Mouse (Mus musculus) forebrain, embryonic 16.5 days (tissue): ENCODE results near the gene Rwdd4a. TPM values are rescaled to one million over a fixed set of nuclear protein-coding genes. Genes with fewer than 3 reads are reported as not detected.

Source experiments
- ATAC-seq: fragments of 200-750 bp; cut with Nextera tagmentation; 2 replicates; pipeline ENCODE4 v1.8.0; 2017; ENCODE audit warnings: mild to moderate bottlenecking, moderate library complexity
- H3K27ac ChIP-seq: fragments of 300-500 bp; sonication (generic); 2 replicates; pipeline ENCODE4 v1.5.1; 2014; ENCODE audit warnings: low read length, control low read depth
- H3K27me3 ChIP-seq: fragments of 300-500 bp; sonication (generic); replicated peaks from 2 replicates; pipeline ENCODE4 v1.6.1; 2014; ENCODE audit warnings: low read length; ENCODE audit not compliant: control insufficient read depth, insufficient read depth
- H3K36me3 ChIP-seq: fragments of 300-500 bp; sonication (generic); 2 replicates; pipeline ENCODE4 v1.6.1; 2014; ENCODE audit not compliant: control insufficient read depth, insufficient read depth
- H3K4me1 ChIP-seq: fragments of 300-500 bp; sonication (generic); replicated peaks from 2 replicates; pipeline ENCODE4 v1.6.1; 2014; ENCODE audit warnings: low read length; ENCODE audit not compliant: control insufficient read depth, insufficient read depth
- H3K4me2 ChIP-seq: fragments of 300-500 bp; sonication (generic); 2 replicates; pipeline ENCODE4 v1.6.1; 2014; ENCODE audit warnings: mild to moderate bottlenecking, low read length, control low read depth
- H3K4me3 ChIP-seq: fragments of 300-500 bp; sonication (generic); replicated peaks from 2 replicates; pipeline ENCODE4 v1.5.1; 2014; ENCODE audit warnings: mild to moderate bottlenecking, low read length, control low read depth
- H3K9ac ChIP-seq: fragments of 300-500 bp; sonication (generic); replicated peaks from 2 replicates; pipeline ENCODE4 v1.6.1; 2014; ENCODE audit warnings: low read depth, low read length, control low read depth
- H3K9me3 ChIP-seq: fragments of 300-500 bp; sonication (generic); 2 replicates; pipeline ENCODE4 v1.6.1; 2016; ENCODE audit warnings: low read length; ENCODE audit not compliant: control insufficient read depth
- WGBS: fragments of 180-500 bp; shearing (Covaris S2); extraction: QIAGEN DNeasy Blood & Tissue Kit; methylation state at CpG from one replicate; pipeline ENCODE4 v1.1.7; 2014; 5-methylcytosine and 5-hydroxymethylcytosine counted together
- polyA plus RNA-seq: library from polyadenylated mRNA; unstranded; fragments of >200 nt; fragmentation: Nextera tagmentation; extraction: Ambion mirVana; gene quantifications from 2 replicates; pipeline ENCODE4 v1.2.1, GENCODE M21; 2015

The Rwdd4a gene
- polyA plus RNA-seq, 1 experiment from 2014 or later = 33.4 TPM

DNA sequence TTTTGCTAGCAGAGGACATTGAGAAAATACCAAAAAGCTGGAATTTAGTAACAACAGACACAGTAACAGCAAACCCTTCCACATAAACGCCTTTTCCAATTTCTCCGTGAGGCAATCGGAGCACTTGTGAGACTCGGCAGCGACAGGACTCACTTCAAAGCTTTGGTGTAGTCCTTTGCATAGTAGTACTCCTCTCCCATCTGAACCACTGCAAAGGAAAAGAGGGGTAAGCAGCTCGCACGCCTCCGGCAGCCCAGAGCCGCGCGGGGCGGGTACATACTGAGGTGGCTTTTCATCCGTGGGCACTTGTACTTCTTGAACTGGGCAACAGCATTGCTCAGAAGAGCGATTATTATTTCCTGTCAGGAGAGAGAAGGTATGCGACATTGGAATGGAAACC is 19.9 kb upstream of the Rwdd4a start:
- Histone ChIP-seq H3K4me3 (no peak overlapping the region), H3K4me1 (no peaks in the 10 kb centered on the region), H3K27ac (no peak overlapping the region), H3K9me3 (no peaks in the 10 kb centered on the region), H3K36me3 (peaks cover 41% of the 10 kb centered on the region), H3K9ac (no peak overlapping the region), H3K4me2 (no peak overlapping the region), H3K27me3 (no peaks in the 10 kb centered on the region)
- ATAC-seq = no peak
- 94% methylated on average over 15 of the region's 15 CpGs for WGBS

DNA sequence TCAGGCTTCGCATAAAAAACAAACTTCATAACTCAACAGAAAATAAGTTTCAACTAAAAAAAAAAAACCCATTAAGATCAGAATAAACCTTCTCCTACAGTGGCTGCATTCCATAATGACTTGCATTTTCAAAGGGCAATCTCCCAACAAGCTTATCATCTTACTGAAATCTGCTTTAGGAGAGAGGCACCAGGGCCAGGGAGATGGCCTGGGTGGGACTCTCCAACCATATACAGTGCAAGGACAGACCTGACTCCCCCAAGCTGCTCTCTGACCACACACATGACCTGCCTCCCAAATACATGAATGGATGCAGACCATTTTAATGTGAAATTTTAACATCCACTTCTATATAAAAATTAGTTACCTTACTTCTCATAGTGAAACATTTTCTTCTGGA is 5.4 kb upstream of the Rwdd4a start:
- Histone ChIP-seq H3K4me3 (no peak overlapping the region), H3K27ac (no peak overlapping the region), H3K36me3 (peaks cover 21% of the 10 kb centered on the region), H3K4me2 (no peak overlapping the region), H3K4me1 (peaks cover 11% of the 10 kb centered on the region), H3K27me3 (no peaks in the 10 kb centered on the region), H3K9me3 (no peaks in the 10 kb centered on the region), H3K9ac (no peak overlapping the region)
- 100% methylated on average over 1 of the region's 1 CpGs for WGBS
- no peak for ATAC-seq

DNA sequence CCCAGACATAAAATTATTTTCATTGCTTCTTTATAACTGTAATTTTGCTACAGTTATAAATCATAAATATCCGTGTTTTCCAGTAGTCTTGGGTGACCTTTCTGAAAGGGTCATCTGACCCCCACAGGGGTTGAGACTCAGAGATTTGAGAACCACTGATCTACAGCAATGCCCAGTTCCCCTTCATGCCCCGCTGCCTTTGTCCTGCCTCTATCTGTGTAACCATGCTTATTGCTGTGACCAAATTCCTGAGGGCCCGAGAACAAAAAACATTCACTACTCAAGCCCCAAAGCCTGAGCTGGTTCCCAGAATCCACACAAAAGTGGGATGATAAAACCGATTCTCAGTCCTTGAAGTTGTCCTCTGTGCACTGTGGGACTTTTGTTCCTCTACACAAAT is 4.9 kb downstream of the Rwdd4a start:
- Histone ChIP-seq H3K36me3 (peaks cover 12% of the 10 kb centered on the region; the same call in 1 of the 2 replicates), H3K4me1 (peaks cover 13% of the 10 kb centered on the region), H3K9me3 (no peaks in the 10 kb centered on the region), H3K9ac (no peak overlapping the region), H3K4me2 (no peak overlapping the region), H3K27me3 (no peaks in the 10 kb centered on the region), H3K4me3 (no peak overlapping the region), H3K27ac (no peak overlapping the region)
- 67% methylated on average over 4 of the region's 4 CpGs for WGBS
- ATAC-seq = no peak

DNA sequence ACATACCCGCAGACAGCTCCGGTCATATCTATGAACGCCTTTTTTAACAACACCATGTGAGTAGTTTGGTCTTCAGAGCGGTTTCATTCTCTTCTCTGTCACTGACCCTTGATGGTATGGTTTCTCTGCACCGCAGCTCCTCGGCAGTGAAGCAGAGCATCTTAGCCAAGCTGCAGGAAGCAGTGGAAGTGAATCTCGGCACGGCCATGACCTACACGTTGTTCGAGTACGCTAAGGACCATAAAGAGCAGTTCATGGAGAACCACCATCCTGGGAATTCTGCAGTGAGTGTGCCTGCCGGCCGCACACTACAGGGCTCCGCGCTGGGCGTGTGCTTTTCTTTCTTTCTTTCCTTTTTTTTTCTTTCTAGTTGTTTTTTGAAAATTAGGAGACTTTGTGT is 9.3 kb downstream of the Rwdd4a start:
- ATAC-seq = no peak
- H3K4me3 ChIP-seq = no peak overlapping the region
- 96% methylated on average over 16 of the region's 16 CpGs for WGBS
- peaks cover 37% of the 10 kb centered on the region for H3K36me3 ChIP-seq
- no peaks in the 10 kb centered on the region for H3K9me3 ChIP-seq
- H3K27me3 ChIP-seq = no peaks in the 10 kb centered on the region
- no peak overlapping the region for H3K4me2 ChIP-seq
- H3K9ac ChIP-seq = no peak overlapping the region
- no peaks in the 10 kb centered on the region for H3K4me1 ChIP-seq
- H3K27ac ChIP-seq = no peak overlapping the region

DNA sequence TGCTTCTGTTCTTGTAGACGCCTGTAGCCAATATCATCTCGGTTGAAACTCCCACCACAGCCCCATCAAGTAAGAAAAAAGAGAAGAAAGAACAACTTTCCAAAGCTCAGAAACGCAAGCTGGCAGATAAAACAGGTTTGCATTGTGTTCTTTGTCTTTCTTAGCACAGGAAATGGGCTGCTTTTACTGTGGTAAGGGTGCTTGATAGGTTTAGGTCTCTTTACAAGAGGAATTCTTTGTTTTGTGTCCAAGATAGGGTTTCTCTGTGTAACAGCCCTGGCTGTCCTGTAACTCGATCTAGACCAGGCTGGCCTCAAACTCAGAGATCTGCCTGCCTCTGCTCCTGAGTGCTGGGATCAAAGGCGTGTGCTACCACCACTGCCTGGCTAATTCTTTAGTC is 10.6 kb downstream of the Rwdd4a start:
- no peak overlapping the region for H3K9ac ChIP-seq
- H3K9me3 ChIP-seq = no peaks in the 10 kb centered on the region
- H3K36me3 ChIP-seq = peaks cover 48% of the 10 kb centered on the region
- no peaks in the 10 kb centered on the region for H3K4me1 ChIP-seq
- no peak overlapping the region for H3K27ac ChIP-seq
- H3K4me3 ChIP-seq = no peak overlapping the region
- no peak overlapping the region for H3K4me2 ChIP-seq
- 95% methylated on average over 5 of the region's 5 CpGs for WGBS
- no peaks in the 10 kb centered on the region for H3K27me3 ChIP-seq
- ATAC-seq = no peak

DNA sequence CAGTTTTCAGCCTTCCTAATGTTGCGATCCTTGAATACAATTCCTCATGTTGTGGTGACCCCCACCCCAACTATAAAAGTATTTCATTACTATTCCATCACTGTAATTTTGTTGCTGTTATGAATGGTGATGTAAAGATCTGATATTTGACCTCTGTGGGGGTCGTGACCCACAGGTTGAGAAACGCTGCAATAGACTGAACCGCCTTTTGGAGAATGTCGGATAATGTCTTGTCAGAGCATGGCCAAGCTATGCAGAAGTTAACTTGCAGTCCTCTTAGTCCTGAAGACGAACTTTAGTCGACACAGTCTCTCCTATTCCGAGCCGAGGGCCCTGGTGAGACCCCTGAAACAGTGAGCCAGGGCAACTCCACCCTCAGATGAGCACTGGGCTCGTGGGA is 13.6 kb downstream of the Rwdd4a start:
- H3K27ac ChIP-seq = no peak overlapping the region
- H3K9ac ChIP-seq = no peak overlapping the region
- no peak overlapping the region for H3K4me3 ChIP-seq
- H3K36me3 ChIP-seq = peaks cover 62% of the 10 kb centered on the region
- no peaks in the 10 kb centered on the region for H3K4me1 ChIP-seq
- no peaks in the 10 kb centered on the region for H3K27me3 ChIP-seq
- no peak overlapping the region for H3K4me2 ChIP-seq
- no peaks in the 10 kb centered on the region for H3K9me3 ChIP-seq
- WGBS = 98% methylated on average over 10 of the region's 10 CpGs
- no peak for ATAC-seq

DNA sequence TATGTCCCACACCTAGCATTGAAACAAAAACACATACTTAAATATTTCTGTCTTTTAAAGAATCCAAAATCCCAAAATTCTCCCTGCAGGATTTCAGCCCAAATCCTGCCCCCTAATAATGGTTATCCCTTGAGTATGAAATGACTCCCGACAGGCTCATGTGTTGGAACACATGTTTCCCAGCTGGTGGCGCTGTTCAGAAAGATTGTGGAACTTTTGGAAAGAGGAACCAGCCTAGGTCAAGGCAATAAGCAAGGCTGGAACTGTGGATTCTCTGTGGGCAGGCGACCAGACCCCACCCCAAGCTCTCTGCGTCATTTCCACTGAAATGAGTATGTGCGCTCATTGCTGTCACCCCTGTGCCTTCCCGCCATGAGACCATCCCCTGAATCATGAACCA is 20.1 kb downstream of the Rwdd4a start:
- H3K27me3 ChIP-seq = no peaks in the 10 kb centered on the region
- no peaks in the 10 kb centered on the region for H3K4me1 ChIP-seq
- no peak overlapping the region for H3K4me2 ChIP-seq
- H3K27ac ChIP-seq = no peak overlapping the region
- no peak for ATAC-seq
- H3K9me3 ChIP-seq = no peaks in the 10 kb centered on the region
- H3K36me3 ChIP-seq = peaks cover 28% of the 10 kb centered on the region
- H3K4me3 ChIP-seq = no peak overlapping the region
- no peak overlapping the region for H3K9ac ChIP-seq
- 86% methylated on average over 6 of the region's 6 CpGs for WGBS

DNA sequence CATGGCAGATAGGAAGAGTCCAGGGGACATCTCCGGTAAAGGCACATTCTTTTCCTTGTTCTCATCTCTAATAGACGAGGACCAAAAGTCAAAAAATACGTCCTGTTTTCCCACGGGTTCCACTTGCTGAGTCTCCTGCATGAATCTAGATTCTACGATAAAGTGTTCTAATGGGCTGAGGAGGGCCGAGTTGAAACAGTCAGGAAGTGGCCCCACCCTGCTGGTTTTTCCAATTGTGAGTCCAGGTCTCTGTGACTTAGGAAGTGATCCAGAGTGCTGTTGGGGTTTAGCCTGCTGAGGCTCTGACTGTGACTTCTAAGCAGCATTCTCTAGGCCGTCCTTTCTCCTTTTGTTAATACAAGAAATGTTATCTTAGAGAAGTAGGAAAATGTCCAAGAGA is 23.0 kb downstream of the Rwdd4a start:
- H3K9me3 ChIP-seq = no peaks in the 10 kb centered on the region
- no peaks in the 10 kb centered on the region for H3K4me1 ChIP-seq
- H3K27me3 ChIP-seq = no peaks in the 10 kb centered on the region
- H3K36me3 ChIP-seq = peaks cover 10% of the 10 kb centered on the region
- WGBS = 92% methylated on average over 7 of the region's 7 CpGs
- H3K4me2 ChIP-seq = no peak overlapping the region
- no peak overlapping the region for H3K9ac ChIP-seq
- ATAC-seq = no peak
- no peak overlapping the region for H3K27ac ChIP-seq
- H3K4me3 ChIP-seq = no peak overlapping the region

DNA sequence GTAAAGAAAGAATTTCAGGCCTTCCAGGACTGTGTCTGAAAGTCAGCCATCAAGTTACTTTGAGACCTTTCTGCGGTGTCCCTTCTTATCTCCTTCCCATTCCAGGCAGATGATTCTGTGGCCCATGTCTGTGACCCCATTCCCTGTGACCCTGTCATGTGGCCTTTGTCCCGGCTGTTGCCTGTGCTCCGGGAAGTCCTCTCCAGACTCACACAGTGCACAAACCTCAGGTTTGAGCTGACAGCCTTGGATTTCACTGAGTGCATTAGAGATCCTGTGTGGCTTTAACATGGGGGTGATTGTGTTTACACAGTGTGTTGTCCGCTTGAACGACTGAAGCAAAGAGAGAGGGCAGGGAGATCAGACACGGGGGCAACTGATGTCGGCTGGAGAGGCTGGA is 24.8 kb downstream of the Rwdd4a start:
- H3K9me3 ChIP-seq = no peaks in the 10 kb centered on the region
- no peak overlapping the region for H3K4me2 ChIP-seq

DNA sequence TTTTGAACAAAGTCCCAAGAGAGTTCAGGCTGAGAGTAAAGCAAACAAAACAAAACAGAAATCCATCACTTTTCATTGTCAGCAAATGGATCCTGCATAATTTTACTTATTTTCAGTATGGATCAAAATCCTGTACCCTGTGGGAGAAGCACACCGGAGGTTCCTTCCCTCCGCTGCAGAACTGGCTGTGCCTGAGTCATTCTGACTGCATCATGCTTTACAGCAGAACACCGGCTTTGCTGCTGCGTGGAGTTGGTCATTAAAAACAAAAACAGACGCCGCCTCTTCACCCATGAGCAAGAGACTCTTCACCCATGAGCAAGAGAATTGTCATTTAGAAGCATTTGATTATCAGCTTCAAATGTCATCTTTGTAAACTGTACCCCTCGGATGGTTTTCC is 27.3 kb downstream of the Rwdd4a start:
- Histone ChIP-seq H3K36me3 (no peaks in the 10 kb centered on the region), H3K4me1 (no peaks in the 10 kb centered on the region), H3K9ac (no peak overlapping the region), H3K27me3 (no peaks in the 10 kb centered on the region), H3K4me3 (no peak overlapping the region), H3K27ac (no peak overlapping the region), H3K9me3 (no peaks in the 10 kb centered on the region), H3K4me2 (no peak overlapping the region)
- ATAC-seq = no peak
- 94% methylated on average over 7 of the region's 7 CpGs for whole genome bisulfite sequencing

More for the DNA sequence above, 24.8 kb downstream of the Rwdd4a start:
- ATAC-seq = no peak
- Histone ChIP-seq H3K4me1 (no peaks in the 10 kb centered on the region), H3K9ac (no peak overlapping the region), H3K4me3 (no peak overlapping the region), H3K27me3 (no peaks in the 10 kb centered on the region), H3K36me3 (peaks cover 3% of the 10 kb centered on the region), H3K27ac (no peak overlapping the region)
- WGBS = 62% methylated on average over 7 of the region's 7 CpGs
